Mouse (Mus musculus): ENCODE results near the gene Smim9.

DNA sequence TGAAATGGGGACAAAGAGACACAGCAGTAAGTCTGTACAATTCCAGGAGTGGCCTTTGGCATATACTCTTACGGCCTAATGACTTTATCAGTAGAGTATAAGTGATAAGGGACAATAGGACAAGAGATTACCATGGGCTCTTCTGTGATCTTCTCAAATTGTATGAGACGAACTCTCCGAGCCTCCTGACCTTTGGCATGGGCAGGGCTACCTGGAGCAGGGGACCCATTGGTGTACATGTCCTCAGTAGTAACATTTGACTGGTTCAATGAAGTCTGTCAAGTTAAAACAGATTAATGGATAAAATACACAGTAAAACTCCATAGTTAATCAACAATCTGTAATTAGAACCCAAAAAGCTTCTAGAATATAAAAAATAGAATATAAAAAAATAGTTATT is 38.0 kb downstream of the Smim9 start:
- no peak for TF ChIP-seq POLR2A (IDR thresholded peaks at IDR 0.05; ENCODE audit: low read depth, low read length)
- TF ChIP-seq CTCF (conservative IDR thresholded peaks at IDR 0.05; ENCODE audit: insufficient read depth, insufficient read length, low read depth, low read length), result no peak
